Mouse (Mus musculus) layer of hippocampus, postnatal 10 days (tissue): ENCODE data around the gene Dgkg. TPM values are rescaled to one million over a fixed set of nuclear protein-coding genes. Genes with fewer than 3 reads are reported as not detected.
A peak's percentile ranks its signal among the peaks of the same experiment; 100 is the strongest.

Source experiments
- DNase-seq, 2 experiments: peaks; one replicate each; pipeline ENCODE4 v3.0.0; 2021; ENCODE audit warnings: low spot score in 2 of 2
- microRNA-seq, 2 experiments: library from miRNA; unstranded; fragments of <30 nt; microRNA quantifications; one replicate each; pipeline ENCODE4 v1.2.0; 2021
- total RNA-seq, 2 experiments: library from RNA; stranded (reverse); gene quantifications; 2 replicates each; pipeline ENCODE4 v1.2.3; 2021

Dgkg gene
- total RNA-seq, 2 experiments from 2014 or later, result 113 to 120 TPM

- DNase-seq, result peak; percentile 44 to 72
Measured at GRCm38 (mm10) chr16:22440269-22440668, 216.8 kb downstream of the Dgkg start.

- peak; percentile 98 to 99 for DNase-seq
Measured at GRCm38 (mm10) chr16:22439499-22440177, 217.4 kb downstream of the Dgkg start, which contains the start of gene Etv5. Gene Etv5 (minus strand): TSS chr16:22439719.

GRCm38 (mm10) chr16:22438441-22439373 lies 218.3 kb downstream of the Dgkg start:
- DNase-seq, result peak; percentile 74 to 81

GRCm38 (mm10) chr16:22436106-22436505 lies 220.9 kb downstream of the Dgkg start:
- no peak for DNase-seq

GRCm38 (mm10) chr16:22434530-22434929 lies 222.5 kb downstream of the Dgkg start:
- no peak for DNase-seq

- DNase-seq, result no peak
Measured at GRCm38 (mm10) chr16:22433944-22434343, 223.1 kb downstream of the Dgkg start.

- no peak for DNase-seq
Measured at GRCm38 (mm10) chr16:22431773-22432172, 225.2 kb downstream of the Dgkg start.

GRCm38 (mm10) chr16:22431335-22431734 lies 225.7 kb downstream of the Dgkg start:
- no peak for DNase-seq

GRCm38 (mm10) chr16:22430211-22430951 lies 226.6 kb downstream of the Dgkg start:
- DNase-seq, result peak; percentile 81 to 84

GRCm38 (mm10) chr16:22429377-22429776 lies 227.6 kb downstream of the Dgkg start:
- no peak for DNase-seq

- DNase-seq, result peak; percentile 87 to 90
Measured at GRCm38 (mm10) chr16:22428853-22429341, 228.1 kb downstream of the Dgkg start.

- DNase-seq, result no peak
Measured at GRCm38 (mm10) chr16:22426866-22427265, 230.2 kb downstream of the Dgkg start.

GRCm38 (mm10) chr16:22422256-22422655 lies 234.8 kb downstream of the Dgkg start:
- DNase-seq, result no peak

Small RNA genes lying within 50 kb of the gene (microRNA-seq; reads per million reads assigned to microRNA genes)
- gene Mir6362 (0 reads per million in 2 experiments), gene Mir8095 (0 reads per million in 2 experiments)

Other genes with a start within 250 kb of the Dgkg start
- 10 to 100 TPM; 38.8 to 39.7 TPM for gene Etv5, start 217.5 kb downstream of the Dgkg start, total RNA-seq
- under 1 TPM in 1 of 2 experiments, not detected in 1; 0.40 TPM for gene Crygs, start 154.4 kb upstream of the Dgkg start, total RNA-seq
- 10 to 100 TPM; 12.2 to 14.4 TPM for gene Tbccd1, start 200.4 kb upstream of the Dgkg start, total RNA-seq
- 10 to 100 TPM; 64.5 to 66.4 TPM for gene Dnajb11, start 200.6 kb upstream of the Dgkg start, total RNA-seq
- not detected for gene Ahsg, start 234.1 kb upstream of the Dgkg start, total RNA-seq